Mouse (Mus musculus): ENCODE results near the gene Dnajc15.

DNA sequence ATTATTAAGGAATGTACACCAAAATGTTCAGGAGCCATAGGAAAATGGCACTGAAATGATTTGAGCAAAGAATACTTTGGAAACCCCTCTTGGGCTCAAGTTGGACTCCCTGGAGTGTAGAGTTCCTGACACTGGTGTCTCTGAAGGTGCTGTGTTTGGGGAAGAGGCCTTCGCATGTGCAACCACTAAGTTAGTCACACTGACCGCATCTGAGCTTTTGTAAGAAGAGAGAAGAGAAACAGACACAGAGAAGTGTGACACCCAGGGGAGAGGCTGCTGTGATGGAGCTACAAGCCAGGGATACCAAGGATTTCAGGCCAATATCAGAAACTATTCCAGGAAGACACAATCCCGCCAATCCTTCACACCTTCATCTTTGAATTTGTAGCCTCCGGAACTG lies 12.0 kb upstream of the Dnajc15 start:
- TF ChIP-seq CTCF (IDR thresholded peaks at IDR 0.05; ENCODE audit: insufficient read depth, low read length) (no peak), POLR2A (IDR thresholded peaks at IDR 0.05; ENCODE audit: borderline replicate concordance, extremely low read depth, low read depth, low read length) (no peak)

All from lung, adult 2 months (tissue).